Mouse (Mus musculus) CH12.LX (cell line): ENCODE measurements at regions not wholly inside any gene's neighbourhood (a gene's known extent, or its start where the extent isn't known, plus 50 kb on each side); places are given as distances from the start of the nearest gene placed in this dataset.

Source experiments
- BHLHE40 ChIP-seq: IDR thresholded peaks from 2 replicates; pipeline ENCODE4 v1.6.1; 2011; ENCODE audit warnings: mild to moderate bottlenecking, low read depth, low read length, improper control_type of control experiment
- CHD1 ChIP-seq: IDR thresholded peaks from 2 replicates; pipeline ENCODE4 v1.6.1; 2012; ENCODE audit warnings: low read depth, low read length, improper control_type of control experiment, inconsistent platforms
- CTCF ChIP-seq, 2 experiments: IDR thresholded peaks in 1 of 2; conservative IDR thresholded peaks in 1 of 2; 2 replicates each; pipeline ENCODE4 v1.5.1; 2011 to 2012; ENCODE audit warnings: low read depth in 2 of 2, low read length in 2 of 2, improper control_type of control experiment in 1 of 2, inconsistent platforms in 1 of 2, mild to moderate bottlenecking in 1 of 2, moderate library complexity in 1 of 2
- EP300 ChIP-seq: IDR thresholded peaks from 2 replicates; pipeline ENCODE4 v1.6.1; 2011; ENCODE audit warnings: low read length, improper control_type of control experiment
- JUND ChIP-seq: conservative IDR thresholded peaks from 2 replicates; pipeline ENCODE4 v1.6.1; 2011; ENCODE audit warnings: low read depth, low read length, improper control_type of control experiment
- MAFK ChIP-seq: IDR thresholded peaks from 2 replicates; pipeline ENCODE4 v1.6.1; 2011; ENCODE audit warnings: low read length, improper control_type of control experiment; ENCODE audit not compliant: insufficient replicate concordance
- POLR2A ChIP-seq: IDR thresholded peaks from 2 replicates; pipeline ENCODE4 v1.6.1; 2011; ENCODE audit warnings: low read depth, mild to moderate bottlenecking, improper control_type of control experiment, low read length
- POLR2AphosphoS2 ChIP-seq: IDR thresholded peaks from 2 replicates; pipeline ENCODE4 v1.6.1; 2011; ENCODE audit warnings: low read depth, low read length, improper control_type of control experiment
- TBP ChIP-seq: conservative IDR thresholded peaks from 2 replicates; pipeline ENCODE4 v1.6.1; 2011; ENCODE audit warnings: low read depth, low read length, improper control_type of control experiment
- UBTF ChIP-seq: IDR thresholded peaks from 2 replicates; pipeline ENCODE4 v1.6.1; 2012; ENCODE audit warnings: low read depth, mild to moderate bottlenecking, inconsistent platforms, low read length, improper control_type of control experiment, moderate library complexity

- TF ChIP-seq EP300 (no peak), CTCF (conservative IDR thresholded peaks at IDR 0.05 in 1 of 2, IDR thresholded peaks at IDR 0.05 in 1 of 2; ENCODE audit: low read depth in 2 of 2, low read length in 2 of 2) (no peak), JUND (no peak), UBTF (no peak), POLR2AphosphoS2 (no peak), MAFK (no peak), BHLHE40 (no peak), POLR2A (no peak), TBP (no peak), CHD1 (no peak)
These were observed 106.6 kb downstream of the Gadd45g start for GRCm38 (mm10) chr13:51953084-51953483.
